Mouse (Mus musculus): ENCODE data around the gene Hyls1. TPM values are rescaled to one million over a fixed set of nuclear protein-coding genes. Genes with fewer than 3 reads are reported as not detected.

The Hyls1 gene
- total RNA-seq (2012; rRNA removed) (15.4 and 16.0 TPM in 2 replicates), total RNA-seq (2014; rRNA removed) (18.9 and 21.5 TPM in 2 replicates), polyA plus RNA-seq (2012; ENCODE audit: insufficient read length, low read depth) (18.3 and 20.2 TPM in 2 replicates)

DNA sequence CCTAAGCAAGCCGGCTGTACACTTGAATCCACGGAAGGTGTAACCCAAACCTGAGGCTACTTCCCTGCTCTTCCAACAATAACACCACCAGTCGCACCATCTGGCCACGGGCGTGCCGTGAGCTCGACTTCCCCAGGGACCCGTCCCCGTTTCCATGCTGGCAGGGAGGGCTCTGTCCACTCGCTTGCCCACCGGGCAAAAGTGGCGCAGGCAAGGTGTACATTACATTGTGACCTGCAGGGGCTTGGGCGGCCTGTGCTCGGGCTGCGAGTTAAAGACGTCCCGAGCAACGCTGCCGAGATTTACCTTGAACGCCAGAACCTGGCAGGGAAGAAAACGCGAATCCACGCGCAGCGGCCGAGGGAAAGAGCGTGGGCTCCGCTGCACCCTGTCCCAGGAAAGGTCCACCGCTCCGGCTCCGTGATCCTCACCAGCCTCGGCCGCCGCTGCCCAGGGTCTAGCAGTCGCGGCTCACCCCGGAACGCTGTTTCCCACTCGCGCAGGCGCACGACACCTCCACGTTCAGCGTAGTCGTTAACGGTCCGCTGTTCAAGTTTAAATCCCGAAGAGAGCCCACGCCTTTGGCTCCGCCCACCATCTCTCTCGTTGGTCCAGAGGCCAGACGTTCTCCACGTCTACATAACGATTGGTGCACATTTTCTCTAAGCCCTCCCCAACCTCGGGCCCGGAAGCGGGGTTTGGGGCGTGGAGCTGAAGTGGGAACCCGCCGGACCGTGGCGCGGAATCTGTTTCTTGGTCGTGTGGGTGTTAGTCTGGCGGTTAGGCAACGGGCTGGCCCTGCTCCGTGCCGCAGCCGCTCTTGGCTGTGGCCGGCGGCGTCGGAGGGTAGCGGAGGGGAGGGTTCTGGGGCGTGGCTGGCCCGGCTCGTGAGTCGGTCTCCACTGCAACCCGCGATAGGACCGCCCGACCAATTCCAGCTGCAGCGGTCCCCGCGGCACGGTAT is at the start of gene Hyls1, which contains the start of gene Pate2:
Gene Hyls1 (minus strand): TSS at position 828 of the 964 bp plus-strand sequence.
Gene Pate2 (plus strand): TSS at position 714 of the 964 bp plus-strand sequence.
- DNase-seq (ENCODE audit: extremely low read depth): peak; percentile 98
- Histone ChIP-seq H3K27ac (ENCODE audit: insufficient read depth, low read depth) (peak within 1 kb of the TSS; percentile 79), H3K4me3 (replicated peaks in 1 of 3; ENCODE audit: low read depth in 2 of 3, low read length in 2 of 3, poor library complexity in 1 of 3) (peak within 1 kb of the TSS; percentile 69 to 95 (median 88)), H3K9ac (ENCODE audit: insufficient read depth, low read depth) (peak within 1 kb of the TSS; percentile 55), H3K27me3 (replicated peaks) (no peaks in the 10 kb centered on the region), H3K4me2 (ENCODE audit: insufficient read depth, low read depth, poor library complexity, severe bottlenecking) (peak within 1 kb of the TSS; percentile 61), H3K36me3 (replicated peaks in 1 of 2; ENCODE audit: control insufficient read depth in 1 of 2, insufficient read depth in 1 of 2, low read length in 1 of 2) (peaks cover 21 to 31% of the 10 kb centered on the region in 2 experiments), H3K4me1 (ENCODE audit: control insufficient read depth in 1 of 2, insufficient read depth in 2 of 2) (peaks cover 0 to 32% of the 10 kb centered on the region in 2 experiments; a peak in 2 of 4 replicates), H3K9me3 (replicated peaks; ENCODE audit: low read length) (no peaks in the 10 kb centered on the region), H3K79me2 (replicated peaks; ENCODE audit: control insufficient read depth, extremely low read depth, insufficient read depth, poor library complexity, severe bottlenecking) (peaks cover 23% of the 10 kb centered on the region)
- in situ Hi-C loops (cut with MboI; ENCODE audit: low pct_ligation_motif_present, low pct_unique_long_range_greater_than_20kb, low sequenced_read_pairs) (no loop called here), dilution Hi-C loops (cut with MboI; ENCODE audit: extremely low pct_ligation_motif_present, extremely low pct_unique_long_range_greater_than_20kb, low sequenced_read_pairs) (no loop called here)
- TF ChIP-seq CHD2 (IDR thresholded peaks at IDR 0.05; ENCODE audit: low read length) (no peak; the same call in 1 of the 2 replicates), SIN3A (IDR thresholded peaks at IDR 0.05; ENCODE audit: low read length) (peak; percentile 66; the same call in 1 of the 2 replicates), HCFC1 (IDR thresholded peaks at IDR 0.05; ENCODE audit: low read depth, low read length) (peak; percentile 51), JUN (IDR thresholded peaks at IDR 0.05; ENCODE audit: insufficient read depth, low read depth, low read length) (no peak), ZMIZ1 (IDR thresholded peaks at IDR 0.05; ENCODE audit: low read depth, low read length) (peak; percentile 61; the same call in 1 of the 2 replicates), NRF1 (IDR thresholded peaks at IDR 0.05; ENCODE audit: low read depth, low read length) (peak; percentile 97), TCF12 (IDR thresholded peaks at IDR 0.05; ENCODE audit: low read depth, low read length) (peak; percentile 50; the same call in 1 of the 2 replicates), MAZ (IDR thresholded peaks at IDR 0.05; ENCODE audit: low read depth, low read length) (no peak), MAX (IDR thresholded peaks at IDR 0.05; ENCODE audit: low read length) (peak; percentile 69; the same call in 1 of the 2 replicates), BHLHE40 (IDR thresholded peaks at IDR 0.05; ENCODE audit: low read depth, low read length) (peak; percentile 63), POLR2AphosphoS2 (IDR thresholded peaks at IDR 0.05; ENCODE audit: low read depth, low read length) (peak; percentile 51; the same call in 1 of the 2 replicates), MEF2A (IDR thresholded peaks at IDR 0.05; ENCODE audit: borderline replicate concordance, low read depth, low read length) (peak; percentile 25; the same call in 1 of the 2 replicates), POLR2A (IDR thresholded peaks at IDR 0.05; ENCODE audit: low read depth, low read length) (peak; percentile 90), CHD1 (IDR thresholded peaks at IDR 0.05; ENCODE audit: low read depth, low read length) (no peak), CTCF (conservative IDR thresholded peaks at IDR 0.05 in 1 of 2, IDR thresholded peaks at IDR 0.05 in 1 of 2; ENCODE audit: low read depth in 2 of 2, low read length in 2 of 2) (peak in 1 of 2 experiments; percentile 17; a peak in 2 of 4 replicates), TBP (conservative IDR thresholded peaks at IDR 0.05; ENCODE audit: low read depth, low read length) (peak; percentile 83), MYC (IDR thresholded peaks at IDR 0.05; ENCODE audit: low read depth, low read length) (peak; percentile 49; the same call in 1 of the 2 replicates), UBTF (IDR thresholded peaks at IDR 0.05; ENCODE audit: low read depth, low read length) (peak; percentile 41; the same call in 1 of the 2 replicates), NELFE (IDR thresholded peaks at IDR 0.05; ENCODE audit: low read depth, low read length) (peak; percentile 78; the same call in 1 of the 2 replicates), JUND (conservative IDR thresholded peaks at IDR 0.05; ENCODE audit: low read depth, low read length) (no peak), ELF1 (IDR thresholded peaks at IDR 0.05; ENCODE audit: low read depth, low read length) (peak; percentile 94)
